In genomic region chr10:39503331-39503730, GRCm38 (mm10) we compare ENCODE assay signal across 27 mouse cellular contexts.
DNase-seq lines count a peak whose midpoint lies in the region; ATAC-seq and TF ChIP-seq lines count a peak whose summit lies in the region.
"Had no signal": no experiment of that assay in that cellular context is flagged by ENCODE, and none has a peak within 500 bp of the region (broad histone marks: within the 10 kb centered on the region; RNA-seq: fewer than 3 reads in every experiment).

No protein-coding gene starts in this region.

- TF ChIP-seq CTCF in ES-Bruce4 (IDR thresholded peaks at IDR 0.05; ENCODE audit: low read depth, low read length) = no peak
- TF ChIP-seq CTCF in olfactory bulb, adult 2 months (IDR thresholded peaks at IDR 0.05; ENCODE audit: insufficient read depth, low read depth, low read length) = no peak

- no peaks in the 10 kb centered on the region for H3K36me3 ChIP-seq in midbrain, embryonic 14.5 days (ENCODE audit: control insufficient read depth, insufficient read depth, low read length)
- H3K36me3 ChIP-seq in midbrain, embryonic 15.5 days (replicated peaks) = no peaks in the 10 kb centered on the region
- H3K36me3 ChIP-seq in ES-Bruce4 (ENCODE audit: control insufficient read depth, insufficient read depth, low read length, poor library complexity, severe bottlenecking) = no peaks in the 10 kb centered on the region
- H3K36me3 ChIP-seq: embryonic facial prominence, embryonic 12.5 days; embryonic facial prominence, embryonic 15.5 days; forebrain, embryonic 15.5 days; heart, embryonic 12.5 days; heart, embryonic 15.5 days had no signal

- WGBS in midbrain, embryonic 14.5 days = 86% methylated on average over 5 of the region's 5 CpGs
- 83% methylated on average over 5 of the region's 5 CpGs for WGBS in midbrain, embryonic 15.5 days
- 70% methylated on average over 5 of the region's 5 CpGs for WGBS in olfactory bulb, adult 2 months

- no peak for DNase-seq in midbrain, embryonic 14.5 days
- peak; percentile 85 for DNase-seq in R1 (ENCODE audit: low read depth, low spot score)
- no peak for DNase-seq in layer of hippocampus, postnatal 25 days (ENCODE audit: extremely low spot score in 1 of 2, low spot score in 1 of 2)
- DNase-seq: adrenal gland, postnatal 10 days; adrenal gland, postnatal 36 days; cerebellum, adult 18-20 months; cerebellum, adult 9-10 months; cerebellum, postnatal 14 days; gastrocnemius, postnatal 10 days; gastrocnemius, postnatal 36 days; heart, postnatal 10 days; heart, postnatal 36 days; kidney, adult 18-20 months had no signal

- H3K4me2 ChIP-seq in midbrain, embryonic 14.5 days (ENCODE audit: low read length) = no peak overlapping the region
- H3K4me2 ChIP-seq in midbrain, embryonic 15.5 days = no peak overlapping the region
- H3K4me2 ChIP-seq: embryonic facial prominence, embryonic 12.5 days; embryonic facial prominence, embryonic 15.5 days; forebrain, embryonic 15.5 days; heart, embryonic 12.5 days; heart, embryonic 15.5 days had no signal

- TF ChIP-seq EP300 in ES-Bruce4 (IDR thresholded peaks at IDR 0.05; ENCODE audit: insufficient read depth, low read depth, low read length) = peak; percentile 78; the same call in 1 of the 2 replicates

- peaks cover 66% of the 10 kb centered on the region for H3K4me1 ChIP-seq in midbrain, embryonic 14.5 days (ENCODE audit: control insufficient read depth, insufficient read depth, low read length)
- peaks cover 66% of the 10 kb centered on the region for H3K4me1 ChIP-seq in midbrain, embryonic 15.5 days
- peaks cover 2% of the 10 kb centered on the region for H3K4me1 ChIP-seq in ES-Bruce4 (ENCODE audit: control insufficient read depth, insufficient read depth, low read length)
- peaks cover 63% of the 10 kb centered on the region for H3K4me1 ChIP-seq in olfactory bulb, adult 2 months (ENCODE audit: control insufficient read depth, insufficient read depth, low read length)

- H3K27ac ChIP-seq in midbrain, embryonic 14.5 days (replicated peaks; ENCODE audit: low read depth, low read length) = 0 out of 2 replicates have a peak overlapping the region, but pooled peaks have one; percentile 45
- H3K27ac ChIP-seq in midbrain, embryonic 15.5 days = no peak overlapping the region
- H3K27ac ChIP-seq in ES-Bruce4 (ENCODE audit: insufficient read depth, low read length) = no peak overlapping the region
- peak overlapping the region; percentile 76 for H3K27ac ChIP-seq in olfactory bulb, adult 2 months (ENCODE audit: insufficient read depth, low read depth, low read length)
- H3K27ac ChIP-seq: embryonic facial prominence, embryonic 12.5 days; embryonic facial prominence, embryonic 15.5 days; heart, embryonic 15.5 days; hindbrain, embryonic 10.5 days had no signal

- no peaks in the 10 kb centered on the region for H3K27me3 ChIP-seq in midbrain, embryonic 14.5 days (ENCODE audit: control insufficient read depth, insufficient read depth, low read length)
- no peaks in the 10 kb centered on the region for H3K27me3 ChIP-seq in midbrain, embryonic 15.5 days (replicated peaks)
- H3K27me3 ChIP-seq in ES-Bruce4 (ENCODE audit: control insufficient read depth, insufficient read depth, low read length, poor library complexity, severe bottlenecking) = no peaks in the 10 kb centered on the region
- H3K27me3 ChIP-seq: embryonic facial prominence, embryonic 12.5 days; embryonic facial prominence, embryonic 15.5 days; forebrain, embryonic 15.5 days; heart, embryonic 12.5 days; heart, embryonic 15.5 days had no signal

- no peaks in the 10 kb centered on the region for H3K9me3 ChIP-seq in midbrain, embryonic 14.5 days (ENCODE audit: control insufficient read depth, low read length)
- no peaks in the 10 kb centered on the region for H3K9me3 ChIP-seq in midbrain, embryonic 15.5 days
- H3K9me3 ChIP-seq in ES-Bruce4 (replicated peaks; ENCODE audit: control insufficient read depth, insufficient read depth, low read length, poor library complexity, severe bottlenecking) = no peaks in the 10 kb centered on the region
- H3K9me3 ChIP-seq: embryonic facial prominence, embryonic 12.5 days; embryonic facial prominence, embryonic 15.5 days; forebrain, embryonic 15.5 days; heart, embryonic 12.5 days; heart, embryonic 15.5 days; hindbrain, embryonic 10.5 days had no signal

- H3K9ac ChIP-seq in midbrain, embryonic 14.5 days (replicated peaks; ENCODE audit: low read length) = no peak overlapping the region
- no peak overlapping the region for H3K9ac ChIP-seq in midbrain, embryonic 15.5 days
- no peak overlapping the region for H3K9ac ChIP-seq in ES-Bruce4 (ENCODE audit: low read depth, poor library complexity, severe bottlenecking)
- H3K9ac ChIP-seq: embryonic facial prominence, embryonic 12.5 days; embryonic facial prominence, embryonic 15.5 days; forebrain, embryonic 15.5 days; heart, embryonic 12.5 days; heart, embryonic 15.5 days had no signal

- no peak for TF ChIP-seq POLR2A in ES-Bruce4 (IDR thresholded peaks at IDR 0.05; ENCODE audit: insufficient read depth, low read length)
- no peak for TF ChIP-seq POLR2A in olfactory bulb, adult 2 months (IDR thresholded peaks at IDR 0.05; ENCODE audit: insufficient read depth, low read depth, low read length)

- H3K4me3 ChIP-seq in midbrain, embryonic 14.5 days (replicated peaks; ENCODE audit: low read depth, low read length) = no peak overlapping the region
- no peak overlapping the region for H3K4me3 ChIP-seq in midbrain, embryonic 15.5 days
- H3K4me3 ChIP-seq in ES-Bruce4 (ENCODE audit: low read depth, low read length) = no peak overlapping the region
- H3K4me3 ChIP-seq in olfactory bulb, adult 2 months (ENCODE audit: insufficient read depth, low read depth, low read length) = no peak overlapping the region
- H3K4me3 ChIP-seq: embryonic facial prominence, embryonic 12.5 days; embryonic facial prominence, embryonic 15.5 days; forebrain, embryonic 15.5 days; heart, embryonic 12.5 days; heart, embryonic 15.5 days; hindbrain, embryonic 10.5 days had no signal

- ATAC-seq in midbrain, embryonic 14.5 days (ENCODE audit: low FRiP score, low TSS enrichment) = no peak; the same call in 1 of the 2 replicates
- ATAC-seq in midbrain, embryonic 15.5 days (replicated peaks) = no peak
- ATAC-seq in granulocyte monocyte progenitor cell, adult 5-6 weeks (replicated peaks; ENCODE audit: poor library complexity, severe bottlenecking) = no peak
- ATAC-seq: CD4-positive, CD25-positive, alpha-beta regulatory T cell, adult 4 months; forebrain, embryonic 15.5 days; hindbrain, postnatal 0 days; inflammation-experienced regulatory T-cells, adult 6 months; intestine, embryonic 16.5 days had no signal

Comparison
In these comparisons a context has a peak if more than half of its experiments do, and no peak if none do; other contexts are left out.
1. H3K27ac ChIP-seq: peak in midbrain, embryonic 14.5 days (single experiment) and olfactory bulb, adult 2 months (single experiment); none in midbrain, embryonic 15.5 days (single experiment) and ES-Bruce4 (single experiment).